Mouse (Mus musculus) lung, postnatal 10 days (tissue): Measurements from ENCODE around the gene Ppp3cb.
"Not testable (repeated sequence)": the region's sequence is repeated elsewhere in the genome, so short reads cannot be mapped to it uniquely, and the experiment has no call there.

Experiments used
- DNase-seq: peaks from one replicate; pipeline ENCODE4 v3.0.0; 2021

The Ppp3cb gene

DNA sequence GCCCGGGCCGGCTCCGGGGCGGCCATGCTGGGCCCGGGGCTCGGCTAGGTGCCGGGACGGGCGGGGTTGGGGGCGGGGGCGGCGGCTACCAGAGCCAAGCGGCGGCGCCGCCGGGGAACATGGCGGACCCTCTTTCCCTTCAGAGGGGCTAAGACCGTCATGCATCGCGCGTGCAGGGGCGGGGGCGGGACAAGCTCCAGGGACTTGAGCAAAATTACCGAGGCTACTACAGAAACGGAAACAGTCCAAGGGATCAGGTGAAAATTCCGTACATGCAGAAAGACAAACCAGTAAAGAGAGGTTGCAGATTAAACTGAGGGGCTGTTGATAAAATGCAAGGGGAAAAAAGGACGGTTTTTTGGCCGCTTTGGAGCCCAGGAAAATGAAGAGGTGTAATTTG lies at the start of gene Ppp3cb:
Gene Ppp3cb (minus strand): TSS at position 159 of the 400 bp plus-strand sequence.
- peak; percentile 89 for DNase-seq

- DNase-seq, result no peak
These were observed 49.4 kb upstream of the Ppp3cb start for GRCm38 (mm10) chr14:20595781-20596180.

- DNase-seq, result no peak
These were observed 41.1 kb upstream of the Ppp3cb start for GRCm38 (mm10) chr14:20587458-20587857.

DNA sequence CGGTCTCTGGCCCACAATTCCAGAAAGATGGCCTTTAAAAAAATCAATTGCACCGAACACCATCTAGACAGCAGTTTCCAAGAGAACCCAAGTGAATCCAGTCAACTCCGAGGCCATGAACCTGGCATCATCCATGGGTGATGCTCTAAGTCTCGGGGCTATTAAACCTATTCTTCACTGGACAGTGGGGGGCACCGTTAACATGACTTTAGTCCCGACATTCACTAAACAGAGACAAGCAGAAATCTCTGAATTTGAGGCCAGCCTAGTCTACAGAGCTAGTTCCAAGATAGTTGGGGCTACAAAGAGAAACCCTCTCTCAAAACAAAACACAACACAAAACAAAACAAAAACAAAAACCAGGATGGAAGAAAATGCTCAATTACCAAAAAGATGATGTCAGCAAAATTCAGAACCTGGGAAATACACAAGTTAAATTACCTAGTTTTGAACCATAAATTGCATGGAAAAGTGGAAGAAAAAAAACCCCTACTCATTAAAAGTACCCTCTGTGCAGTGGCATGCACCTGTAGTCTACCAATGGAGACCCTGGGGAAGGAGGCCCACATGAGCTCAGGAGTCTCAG lies 32.5 kb upstream of the Ppp3cb start:
- peak; percentile 27 for DNase-seq

- DNase-seq, result peak; percentile 87
These were observed 29.8 kb upstream of the Ppp3cb start for GRCm38 (mm10) chr14:20576179-20576578.

GRCm38 (mm10) chr14:20573196-20573595 lies 26.8 kb upstream of the Ppp3cb start:
- not testable (repeated sequence) for DNase-seq

DNA sequence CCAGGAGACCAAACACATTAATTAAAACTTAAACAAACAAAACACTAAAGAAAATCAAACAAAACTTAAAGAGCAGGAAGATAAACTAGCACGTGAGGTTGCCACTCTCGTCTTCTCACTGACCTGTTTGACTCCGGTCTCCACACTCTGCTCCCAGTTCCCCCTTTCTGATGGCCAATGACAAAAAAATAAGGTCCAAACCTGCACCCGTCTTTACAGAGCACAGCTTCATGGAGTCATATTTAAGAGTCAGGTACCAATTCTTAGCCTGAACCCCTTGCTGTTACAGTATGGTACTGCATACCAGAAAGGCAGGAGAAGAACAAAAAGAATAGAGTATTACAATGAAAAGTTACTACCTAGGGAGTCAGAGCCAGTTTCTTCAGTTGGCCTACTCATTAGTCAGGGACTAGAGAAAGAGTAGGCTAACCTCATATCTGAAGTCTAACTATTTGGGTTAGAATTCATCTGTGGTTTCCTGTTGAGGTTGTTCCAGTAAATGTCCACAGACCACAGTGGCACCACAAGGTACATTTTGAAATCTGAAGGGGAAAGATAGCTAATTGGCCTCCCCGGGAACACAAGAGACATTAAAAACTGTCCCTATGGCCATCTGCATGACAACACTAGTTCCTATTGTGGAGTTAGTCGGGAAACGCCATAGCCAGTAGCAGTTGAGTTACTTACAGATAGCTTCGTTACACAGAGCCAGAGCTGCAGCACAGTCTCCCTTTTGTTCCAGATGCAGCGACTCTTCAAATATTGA lies 19.1 kb upstream of the Ppp3cb start:
- no peak for DNase-seq

GRCm38 (mm10) chr14:20564692-20565091 lies 18.3 kb upstream of the Ppp3cb start:
- peak; percentile 16 for DNase-seq

DNA sequence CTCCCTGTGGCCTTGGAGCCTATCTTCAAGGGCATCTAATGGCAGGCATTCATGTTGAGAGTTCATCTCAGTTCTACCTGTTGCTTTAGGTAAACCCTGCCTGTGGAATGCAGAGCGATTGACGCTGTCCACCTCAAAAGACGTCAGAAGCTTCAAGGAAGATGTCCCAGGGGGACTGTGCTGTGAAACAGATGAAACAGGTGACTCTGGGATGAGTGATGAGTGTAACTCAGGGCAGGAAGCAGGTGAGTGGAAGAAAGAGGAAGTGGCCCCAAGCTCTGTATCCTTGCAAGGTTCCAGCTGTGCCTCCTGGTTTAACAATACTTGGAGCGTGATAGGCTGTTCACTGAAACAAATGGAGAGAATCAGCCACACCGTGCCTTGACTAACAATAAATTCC lies 15.5 kb upstream of the Ppp3cb start:
- no peak for DNase-seq

- DNase-seq, result no peak
These were observed 3.8 kb upstream of the Ppp3cb start for GRCm38 (mm10) chr14:20550136-20550535.

DNA sequence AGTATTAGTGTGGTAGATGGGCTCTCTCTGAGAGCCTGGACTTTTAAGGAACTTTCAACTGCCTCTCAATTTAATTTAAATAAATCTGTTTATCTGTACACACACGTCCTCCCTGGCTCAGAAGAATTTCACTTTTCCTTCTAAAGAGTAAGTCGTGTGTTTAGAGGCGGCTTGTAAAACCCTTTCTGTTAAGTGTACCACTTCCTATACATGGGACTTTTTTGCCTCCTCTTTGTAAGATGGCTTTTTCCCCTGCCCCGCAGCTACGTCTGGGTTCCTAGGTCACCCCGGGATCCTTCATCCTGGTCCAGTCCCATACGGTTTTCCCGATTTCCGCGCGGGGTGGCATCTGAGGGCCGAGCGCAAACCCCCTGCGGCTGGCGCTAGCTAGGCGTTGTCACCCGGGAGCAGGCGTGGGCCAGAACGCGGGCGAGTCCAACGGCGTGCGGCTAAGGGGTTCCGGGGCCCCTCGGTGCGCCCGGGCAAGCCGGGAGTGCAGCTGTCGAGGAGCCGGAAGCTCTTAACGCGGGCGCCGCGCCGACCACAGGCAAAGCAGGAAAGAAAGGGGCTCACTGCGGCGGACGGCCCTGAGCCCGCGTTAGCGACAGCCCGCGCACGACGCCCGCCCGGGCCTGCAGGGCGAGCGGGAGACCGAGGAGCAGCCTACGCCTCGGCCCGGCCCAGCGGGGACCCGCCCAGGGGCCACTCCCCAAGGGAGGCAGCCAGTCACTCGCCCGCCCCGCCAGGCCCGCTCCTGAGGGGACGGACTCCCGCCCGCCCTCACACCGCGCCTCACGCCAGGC lies 643 bp downstream of the Ppp3cb start:
- peak; percentile 94 for DNase-seq

DNA sequence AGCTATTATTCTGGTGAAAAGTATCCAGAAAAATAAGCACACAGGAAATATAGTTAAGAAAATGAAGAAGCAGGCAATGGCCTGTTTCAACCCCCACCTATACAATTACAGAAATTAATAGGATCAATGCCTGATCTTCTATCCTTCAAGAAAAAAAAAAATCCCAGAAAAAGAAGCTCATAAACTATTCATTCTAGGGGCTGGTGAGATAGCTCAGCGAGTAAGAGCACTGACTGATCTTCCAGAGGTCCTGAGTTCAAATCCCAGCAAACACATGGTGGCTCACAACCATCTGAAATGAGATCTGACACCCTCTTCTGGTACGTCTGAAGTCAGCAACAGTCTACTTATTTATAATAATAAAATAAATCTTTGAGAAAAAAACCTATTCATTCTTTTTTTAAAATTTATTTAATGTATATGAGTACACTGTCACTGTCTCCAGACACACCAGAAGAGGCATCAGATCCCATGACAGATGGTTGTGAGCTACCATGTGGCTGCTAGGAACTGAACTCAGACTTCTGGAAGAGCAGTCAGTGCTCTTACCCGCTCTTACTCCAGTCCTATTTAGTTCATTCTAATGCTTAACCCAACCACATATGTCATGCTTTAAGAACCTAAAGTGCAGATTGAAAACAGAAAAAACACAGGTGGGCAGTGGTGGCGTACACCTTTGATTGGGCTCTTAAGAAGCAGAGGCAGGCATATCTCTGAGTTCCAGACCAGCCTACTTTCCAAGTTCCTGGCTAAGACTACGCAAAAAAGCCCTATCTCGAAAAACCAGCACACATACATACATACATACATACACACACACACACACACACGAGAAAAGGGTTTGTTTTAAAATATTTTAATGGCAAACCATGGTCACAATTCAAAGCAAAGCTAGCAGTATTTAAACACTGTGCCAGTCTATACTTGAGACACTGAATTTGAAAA lies 1.6 kb downstream of the Ppp3cb start:
- no peak for DNase-seq

DNA sequence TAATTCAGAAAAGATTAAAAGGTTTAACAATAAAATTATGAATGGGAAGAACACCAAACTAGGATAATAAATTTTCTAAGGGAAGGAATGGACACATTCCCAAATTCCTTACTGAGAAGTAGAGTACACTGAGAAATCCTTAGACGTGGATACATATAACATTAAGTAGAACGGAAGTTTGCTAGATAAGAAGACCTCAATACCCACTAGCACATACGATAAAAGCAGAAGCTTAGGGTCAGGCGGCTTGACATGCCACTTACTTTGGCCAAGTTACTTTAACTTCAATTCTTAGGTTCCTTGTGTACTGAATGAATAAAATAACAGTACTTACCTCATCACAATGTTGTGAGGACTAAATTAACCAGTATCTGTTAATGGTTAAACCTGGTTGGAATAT lies 16.7 kb downstream of the Ppp3cb start:
- no peak for DNase-seq

GRCm38 (mm10) chr14:20520179-20520578 lies 26.2 kb downstream of the Ppp3cb start:
- DNase-seq, result no peak

GRCm38 (mm10) chr14:20508424-20508823 lies 37.9 kb downstream of the Ppp3cb start:
- DNase-seq, result no peak

- DNase-seq, result peak; percentile 6
These were observed 43.4 kb downstream of the Ppp3cb start for GRCm38 (mm10) chr14:20502966-20503365.

- DNase-seq, result no peak
These were observed 46.4 kb downstream of the Ppp3cb start for GRCm38 (mm10) chr14:20499982-20500381.

DNA sequence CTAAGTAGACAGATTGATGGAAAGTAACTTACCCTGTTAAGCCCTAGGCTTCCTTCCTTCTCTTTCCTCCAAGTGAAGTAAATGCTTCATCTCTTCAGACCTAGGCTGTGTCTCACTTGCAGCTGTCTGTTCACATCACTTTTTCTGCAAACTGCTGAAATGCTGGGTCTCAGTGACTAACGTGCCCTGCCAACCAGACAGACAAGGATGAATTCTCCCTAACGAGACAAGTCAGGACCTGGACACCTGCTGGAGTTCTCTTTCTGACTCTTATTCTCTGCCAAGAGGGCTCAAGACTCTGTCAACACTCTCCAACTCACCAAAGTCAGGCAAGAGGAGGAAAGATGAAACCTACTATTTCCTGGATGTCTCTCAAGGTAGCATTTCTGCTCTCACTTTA lies 49.8 kb downstream of the Ppp3cb start, which contains the start of gene Mss51:
Gene Mss51 (minus strand): TSS at position 299 of the 400 bp plus-strand sequence.
- DNase-seq, result no peak

DNA sequence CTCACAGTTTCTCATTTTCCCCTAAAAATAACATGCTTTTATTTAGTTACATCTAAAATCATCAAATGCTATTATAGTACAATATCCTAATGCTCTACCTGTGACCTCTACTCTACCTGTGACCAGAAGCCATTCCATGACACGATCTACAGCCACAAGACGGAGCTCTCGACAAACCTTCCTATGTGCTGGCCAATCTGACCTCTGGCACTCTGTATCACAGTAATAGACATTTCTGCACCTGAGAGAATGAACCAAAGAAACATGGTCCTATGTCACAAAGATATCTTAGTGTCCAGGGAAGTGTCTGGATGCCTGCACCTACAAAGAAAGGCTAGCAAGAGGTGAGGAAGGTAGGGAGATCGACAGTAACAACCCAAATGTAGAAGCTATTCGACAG lies 60.3 kb downstream of the Ppp3cb start:
- no peak for DNase-seq

DNA sequence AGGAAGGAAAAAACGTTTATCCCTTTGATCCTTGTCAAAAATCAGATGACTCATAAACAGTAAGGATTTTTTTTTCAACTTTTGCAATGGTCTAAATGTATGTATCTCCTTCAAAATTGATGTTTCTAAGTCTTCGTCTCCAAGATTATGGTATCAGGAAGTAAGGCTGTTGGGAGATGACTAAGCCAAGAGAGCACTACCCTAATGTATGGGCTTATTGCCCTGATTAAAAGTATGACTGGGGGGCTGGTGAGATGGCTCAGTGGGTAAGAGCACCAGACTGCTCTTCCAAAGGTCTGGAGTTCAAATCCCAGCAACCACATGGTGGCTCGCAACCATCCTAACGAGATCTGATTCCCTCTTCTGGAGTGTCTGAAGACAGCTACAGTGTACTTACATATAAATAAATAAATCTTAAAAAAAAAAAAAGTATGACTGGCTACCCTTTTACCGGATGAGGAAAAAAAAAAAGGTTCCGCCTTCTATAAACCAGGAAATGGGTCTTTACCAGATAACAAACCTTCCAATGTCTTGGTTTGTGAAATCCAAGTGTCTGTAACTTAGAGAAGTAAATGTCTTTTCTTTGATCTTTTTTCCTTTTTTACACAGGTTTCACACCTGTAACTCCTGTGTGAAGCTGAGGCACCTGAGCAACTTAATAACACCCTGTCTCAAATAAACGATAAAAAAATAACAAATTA lies 64.2 kb downstream of the Ppp3cb start:
- no peak for DNase-seq

DNA sequence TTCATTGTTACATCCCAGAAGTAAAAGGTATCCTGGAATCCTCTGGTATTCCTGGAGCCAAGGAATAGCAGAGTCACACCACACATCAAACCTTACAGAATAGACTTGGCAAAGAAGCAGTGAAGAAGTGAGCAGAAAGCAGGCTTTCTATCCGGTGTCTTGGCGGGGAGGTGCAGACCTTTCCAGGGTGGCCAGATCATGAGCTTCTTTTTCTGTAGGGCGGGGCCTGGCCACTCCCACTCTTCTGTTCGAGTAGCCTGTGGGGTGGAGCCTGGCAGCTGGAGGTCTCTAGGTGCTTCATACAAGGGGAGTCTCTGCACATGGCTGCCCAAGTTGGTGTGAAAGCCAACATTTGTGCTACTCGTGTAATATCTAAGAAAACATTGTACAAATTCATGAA lies 65.2 kb downstream of the Ppp3cb start:
- peak; percentile 36 for DNase-seq

DNA sequence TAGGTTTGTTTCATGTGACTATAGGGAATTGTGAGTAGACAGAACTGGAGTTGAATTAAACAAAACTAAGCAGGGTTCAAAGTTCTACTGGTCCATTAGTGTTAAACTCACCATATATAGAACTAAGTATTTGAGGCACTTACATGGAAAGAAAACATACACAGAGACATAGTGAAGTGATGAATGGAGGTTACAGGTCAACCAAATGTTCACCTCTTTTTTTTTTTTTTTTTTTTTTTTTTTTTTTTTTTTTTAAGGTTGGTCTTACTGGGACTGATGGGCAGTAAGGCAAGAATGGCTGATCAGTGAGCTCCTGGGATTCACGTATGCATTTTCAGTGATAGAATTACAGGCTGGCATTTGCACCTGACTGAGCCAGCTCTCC lies 66.2 kb downstream of the Ppp3cb start:
- no peak for DNase-seq
